Mouse (Mus musculus) limb, embryonic 12.5 days (tissue): Measurements from ENCODE around the gene Hist1h2ai. TPM values are rescaled to one million over a fixed set of nuclear protein-coding genes. Genes with fewer than 3 reads are reported as not detected.
"Not testable (repeated sequence)": the region's sequence is repeated elsewhere in the genome, so short reads cannot be mapped to it uniquely, and the experiment has no call there.

Experiments used
- ATAC-seq: fragments of 200-750 bp; cut with Nextera tagmentation; 2 replicates; pipeline ENCODE4 v1.8.0; 2017; ENCODE audit warnings: low read depth, moderate TSS enrichment; ENCODE audit not compliant: insufficient number of reproducible peaks, insufficient read depth, low FRiP score, low TSS enrichment
- H3K27ac ChIP-seq: fragments of 300-500 bp; sonication (generic); 2 replicates; pipeline ENCODE4 v1.5.1; 2016; ENCODE audit warnings: mild to moderate bottlenecking, moderate library complexity
- H3K27me3 ChIP-seq: fragments of 300-500 bp; sonication (generic); 2 replicates; pipeline ENCODE4 v1.6.1; 2016; ENCODE audit warnings: mild to moderate bottlenecking, moderate library complexity
- H3K36me3 ChIP-seq: fragments of 300-500 bp; sonication (generic); 2 replicates; pipeline ENCODE4 v1.6.1; 2016; ENCODE audit warnings: mild to moderate bottlenecking, moderate library complexity
- H3K4me1 ChIP-seq: fragments of 300-500 bp; sonication (generic); replicated peaks from 2 replicates; pipeline ENCODE4 v1.6.1; 2016
- H3K4me2 ChIP-seq: fragments of 300-500 bp; sonication (generic); 2 replicates; pipeline ENCODE4 v1.6.1; 2016; ENCODE audit warnings: mild to moderate bottlenecking, moderate library complexity
- H3K4me3 ChIP-seq: fragments of 300-500 bp; sonication (generic); replicated peaks from 2 replicates; pipeline ENCODE4 v1.5.1; 2016; ENCODE audit warnings: mild to moderate bottlenecking
- H3K9ac ChIP-seq: fragments of 300-500 bp; sonication (generic); replicated peaks from 2 replicates; pipeline ENCODE4 v1.6.1; 2016; ENCODE audit warnings: mild to moderate bottlenecking, moderate library complexity
- H3K9me3 ChIP-seq: fragments of 300-500 bp; sonication (generic); 2 replicates; pipeline ENCODE4 v1.6.1; 2016; ENCODE audit warnings: mild to moderate bottlenecking, moderate library complexity
- WGBS: fragments of 180-500 bp; shearing (Covaris S2); methylation state at CpG from one replicate; pipeline ENCODE4 v1.1.7; 2016; 5-methylcytosine and 5-hydroxymethylcytosine counted together
- microRNA-seq: library from miRNA; unstranded; fragments of <30 nt; microRNA quantifications from one replicate; pipeline ENCODE4, GENCODE M21; 2017
- polyA plus RNA-seq: library from polyadenylated mRNA; unstranded; fragments of >200 nt; fragmentation: Nextera tagmentation; extraction: Ambion mirVana; gene quantifications from 2 replicates; pipeline ENCODE4 v1.2.1, GENCODE M21; 2016

The Hist1h2ai gene
- polyA plus RNA-seq, 1 experiment from 2014 or later = 55.1 TPM

DNA sequence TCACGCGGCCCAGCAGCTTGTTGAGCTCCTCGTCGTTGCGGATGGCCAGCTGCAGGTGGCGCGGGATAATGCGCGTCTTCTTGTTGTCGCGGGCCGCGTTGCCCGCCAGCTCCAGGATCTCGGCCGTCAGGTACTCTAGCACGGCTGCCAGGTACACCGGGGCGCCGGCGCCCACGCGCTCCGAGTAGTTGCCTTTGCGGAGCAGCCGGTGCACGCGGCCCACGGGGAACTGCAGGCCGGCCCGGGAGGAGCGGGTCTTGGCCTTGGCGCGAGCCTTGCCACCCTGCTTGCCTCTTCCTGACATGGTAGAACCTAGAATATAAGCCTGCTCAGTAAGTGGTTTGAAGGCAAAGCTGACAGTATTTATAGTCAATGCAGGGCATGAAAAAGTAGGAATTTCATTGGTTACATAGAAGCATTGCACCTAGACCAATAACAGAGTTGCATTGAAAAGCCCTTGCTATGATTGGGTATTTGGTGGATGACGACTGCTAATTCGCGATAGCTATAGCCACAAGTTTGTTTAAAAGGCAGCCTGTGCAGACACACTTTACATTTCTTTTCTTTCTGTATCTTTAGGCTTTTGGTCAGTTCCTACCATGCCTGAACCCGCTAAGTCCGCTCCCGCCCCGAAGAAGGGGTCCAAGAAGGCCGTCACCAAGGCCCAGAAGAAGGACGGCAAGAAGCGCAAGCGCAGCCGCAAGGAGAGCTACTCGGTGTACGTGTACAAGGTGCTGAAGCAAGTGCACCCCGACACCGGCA lies 37.5 kb downstream of the Hist1h2ai start, which contains the start of the genes Hist1h2ak and Hist1h2bn:
Gene Hist1h2ak, minus strand, starts transcription at position 304 of the 762 bp plus-strand sequence.
Gene Hist1h2bn, plus strand, starts transcription at position 600 of the 762 bp plus-strand sequence.
- peak; percentile 95 for ATAC-seq
- peaks cover 24% of the 10 kb centered on the region for H3K4me1 ChIP-seq
- not testable (repeated sequence) for H3K36me3 ChIP-seq, H3K9me3 ChIP-seq, H3K27me3 ChIP-seq
- WGBS = under 1% methylated on average over 44 of the region's 50 CpGs
- H3K9ac ChIP-seq = peak within 1 kb of the TSS; percentile 68
- H3K4me2 ChIP-seq = peak within 1 kb of the TSS; percentile 73
- H3K4me3 ChIP-seq = peak within 1 kb of the TSS; percentile 47
- peak within 1 kb of the TSS; percentile 95 for H3K27ac ChIP-seq

- Histone ChIP-seq H3K4me1 (peaks cover 18% of the 10 kb centered on the region), H3K4me3 (peak overlapping the region; percentile 47), H3K9ac (peak overlapping the region; percentile 66), H3K27ac (peak overlapping the region; percentile 95), H3K4me2 (peak overlapping the region; percentile 73)
- WGBS = 2% methylated on average over 16 of the region's 26 CpGs
- not testable (repeated sequence) for ATAC-seq, H3K36me3 ChIP-seq, H3K9me3 ChIP-seq, H3K27me3 ChIP-seq
Measured at GRCm38 (mm10) chr13:21754294-21755001, 38.2 kb downstream of the Hist1h2ai start.

- 72% methylated on average over 1 of the region's 1 CpGs for WGBS
Measured at GRCm38 (mm10) chr13:21755707-21756106, 39.5 kb downstream of the Hist1h2ai start.

More at GRCm38 (mm10) chr13:21755707-21756106, 39.5 kb downstream of the Hist1h2ai start:
- Histone ChIP-seq H3K4me3 (no peak overlapping the region), H3K9ac (no peak overlapping the region), H3K4me1 (peaks cover 15% of the 10 kb centered on the region), H3K27me3 (no peaks in the 10 kb centered on the region), H3K27ac (no peak overlapping the region), H3K36me3 (no peaks in the 10 kb centered on the region), H3K4me2 (peak overlapping the region; percentile 73; the same call in 1 of the 2 replicates), H3K9me3 (no peaks in the 10 kb centered on the region)
- no peak for ATAC-seq

Small RNAs within 50 kb of the gene (microRNA-seq; reads per million reads assigned to microRNA genes)
- gene Gm44357 (not detected), gene Gm44367 (not detected), gene Gm44454 (not detected)

Other genes with a start within 250 kb of the Hist1h2ai start
- gene Nkapl, start 247.9 kb upstream of the Hist1h2ai start, polyA plus RNA-seq = 2.1 TPM in 2 replicates
- 3.6 and 4.1 TPM in 2 replicates for gene Zkscan4, start 237.5 kb upstream of the Hist1h2ai start, polyA plus RNA-seq
- not detected in 2 replicates for gene Gm10065, start 237.0 kb upstream of the Hist1h2ai start, polyA plus RNA-seq
- gene AK157302, start 221.2 kb upstream of the Hist1h2ai start, polyA plus RNA-seq = 0.42 and 0.48 TPM in 2 replicates
- 4.7 and 4.8 TPM in 2 replicates for gene Gm11273, start 215.0 kb upstream of the Hist1h2ai start, polyA plus RNA-seq
- gene Zkscan8, start 185.3 kb upstream of the Hist1h2ai start, polyA plus RNA-seq = 8.4 and 8.7 TPM in 2 replicates
- 0.12 and 0.18 TPM in 2 replicates for gene Olfr1366, start 173.6 kb upstream of the Hist1h2ai start, polyA plus RNA-seq
- gene Olfr1535, start 156.5 kb upstream of the Hist1h2ai start, polyA plus RNA-seq = 0.05 TPM in 1 of 2 replicates, not detected in the other
- gene Olfr1364, start 134.7 kb upstream of the Hist1h2ai start, polyA plus RNA-seq = not detected in 2 replicates
- not detected in 2 replicates for gene Olfr1362, start 102.4 kb upstream of the Hist1h2ai start, polyA plus RNA-seq
- gene Olfr11, start 73.9 kb upstream of the Hist1h2ai start, polyA plus RNA-seq = not detected in 2 replicates
- not detected in 2 replicates for gene Olfr1361, start 53.0 kb upstream of the Hist1h2ai start, polyA plus RNA-seq
- gene Olfr1360, start 39.0 kb upstream of the Hist1h2ai start, polyA plus RNA-seq = not detected in 2 replicates
- not detected in 2 replicates for gene Olfr1359, start 18.3 kb upstream of the Hist1h2ai start, polyA plus RNA-seq
- gene Hist1h2bl, start 279 bp upstream of the Hist1h2ai start, polyA plus RNA-seq = 4.6 and 6.2 TPM in 2 replicates
- 16.0 and 36.8 TPM in 2 replicates for gene Hist1h3h, start 1.2 kb downstream of the Hist1h2ai start, polyA plus RNA-seq
- gene Hist1h2bm, start 5.6 kb downstream of the Hist1h2ai start, polyA plus RNA-seq = 8.4 and 8.9 TPM in 2 replicates
- 0.88 and 0.99 TPM in 2 replicates for gene Hist1h4j, start 18.6 kb downstream of the Hist1h2ai start, polyA plus RNA-seq
- 5.4 and 11.3 TPM in 2 replicates for gene Hist1h4k, start 34.1 kb downstream of the Hist1h2ai start, polyA plus RNA-seq
- gene Hist1h2ak, start 37.4 kb downstream of the Hist1h2ai start, polyA plus RNA-seq = 51.3 and 71.5 TPM in 2 replicates
- gene Hist1h2bn, start 37.7 kb downstream of the Hist1h2ai start, polyA plus RNA-seq = 8.0 and 9.8 TPM in 2 replicates
- gene Hist1h1b, start 64.2 kb downstream of the Hist1h2ai start, polyA plus RNA-seq = 40.4 and 49.4 TPM in 2 replicates
- gene Hist1h3i, start 66.9 kb downstream of the Hist1h2ai start, polyA plus RNA-seq = 163 and 202 TPM in 2 replicates
- gene Hist1h2an, start 70.8 kb downstream of the Hist1h2ai start, polyA plus RNA-seq = 16.8 and 19.0 TPM in 2 replicates
- 1.5 and 3.9 TPM in 2 replicates for gene Hist1h2bp, start 71.0 kb downstream of the Hist1h2ai start, polyA plus RNA-seq
- 36.6 and 45.0 TPM in 2 replicates for gene Hist1h2bq, start 93.8 kb downstream of the Hist1h2ai start, polyA plus RNA-seq
- not detected in 2 replicates for gene Hist1h2ao, start 94.0 kb downstream of the Hist1h2ai start, polyA plus RNA-seq
- not detected in 2 replicates for gene Hist1h4m, start 95.3 kb downstream of the Hist1h2ai start, polyA plus RNA-seq
- 21.2 and 21.3 TPM in 2 replicates for gene Hist1h4n, start 115.8 kb downstream of the Hist1h2ai start, polyA plus RNA-seq
- 6,267 and 7,120 TPM in 2 replicates for gene Hist1h2ap, start 117.1 kb downstream of the Hist1h2ai start, polyA plus RNA-seq
- 38.6 and 46.0 TPM in 2 replicates for gene Hist1h2br, start 117.3 kb downstream of the Hist1h2ai start, polyA plus RNA-seq
- gene Zfp184, start 228.7 kb downstream of the Hist1h2ai start, polyA plus RNA-seq = 23.2 and 25.2 TPM in 2 replicates